ENCODE assay signal across 9 mouse cellular contexts in genomic region chr8:11171526-11171925, GRCm38 (mm10).
DNase-seq lines count a peak whose midpoint lies in the region; ATAC-seq lines count a peak whose summit lies in the region.
"Had no signal": no experiment of that assay in that cellular context is flagged by ENCODE, and none has a peak within 500 bp of the region (broad histone marks: within the 10 kb centered on the region; RNA-seq: fewer than 3 reads in every experiment).

No protein-coding gene starts in this region.

- H3K4me1 ChIP-seq in intestine, embryonic 15.5 days (replicated peaks), result no peaks in the 10 kb centered on the region
- H3K4me1 ChIP-seq: liver, embryonic 12.5 days had no signal

- no peak overlapping the region for H3K4me3 ChIP-seq in intestine, embryonic 15.5 days (replicated peaks)
- H3K4me3 ChIP-seq: liver, embryonic 12.5 days had no signal

- peak; percentile 80 for DNase-seq in MN1 (ENCODE audit: low spot score)
- peak; percentile 83 for DNase-seq in adrenal gland, postnatal 10 days
- DNase-seq in gastrocnemius, adult 8-10 months (ENCODE audit: low spot score in 2 of 2), result peak; percentile 72 to 83
- DNase-seq in heart, postnatal 25 days (ENCODE audit: low spot score), result peak; percentile 51
- no peak for DNase-seq in natural killer cell, adult 2 months (ENCODE audit: low spot score in 2 of 2)
- DNase-seq in left cerebral cortex, adult 9 months (ENCODE audit: low spot score in 2 of 2), result no peak

- no peak overlapping the region for H3K9ac ChIP-seq in intestine, embryonic 15.5 days
- H3K9ac ChIP-seq: liver, embryonic 12.5 days had no signal

- ATAC-seq in CD4-positive, CD25-positive, alpha-beta regulatory T cell, adult 4 months, result no peak
- ATAC-seq in intestine, embryonic 15.5 days, result no peak
- ATAC-seq: liver, embryonic 12.5 days had no signal

- WGBS in intestine, embryonic 15.5 days, result 79% methylated on average over 7 of the region's 7 CpGs

- H3K36me3 ChIP-seq in intestine, embryonic 15.5 days, result no peaks in the 10 kb centered on the region
- H3K36me3 ChIP-seq: liver, embryonic 12.5 days had no signal

- no peaks in the 10 kb centered on the region for H3K9me3 ChIP-seq in intestine, embryonic 15.5 days
- H3K9me3 ChIP-seq: liver, embryonic 12.5 days had no signal

- no peaks in the 10 kb centered on the region for H3K27me3 ChIP-seq in intestine, embryonic 15.5 days (replicated peaks)

- no peak overlapping the region for H3K4me2 ChIP-seq in intestine, embryonic 15.5 days (replicated peaks)
- H3K4me2 ChIP-seq: liver, embryonic 12.5 days had no signal

- no peak overlapping the region for H3K27ac ChIP-seq in intestine, embryonic 15.5 days
- H3K27ac ChIP-seq: liver, embryonic 12.5 days had no signal

- intact Hi-C loops in heart, postnatal 25 days (cut with DNase I), result loop anchor here (5.0 to 10.0 kb wide), 4 partner anchors 74 to 734 kb away; no protein-coding TSS in a partner anchor

Comparison
In these comparisons a context has a peak if more than half of its experiments do, and no peak if none do; other contexts are left out.
1. DNase-seq: peak in MN1 (single experiment), adrenal gland, postnatal 10 days (single experiment), gastrocnemius, adult 8-10 months (2 of 2) and heart, postnatal 25 days (single experiment); none in natural killer cell, adult 2 months (0 of 2) and left cerebral cortex, adult 9 months (0 of 2).